Mouse (Mus musculus) A20 (cell line): ENCODE data around the gene Il2rg.

ENCODE experiments used
- DNase-seq: peaks from one replicate; pipeline ENCODE4 v3.0.0-alpha.2; 2011; ENCODE audit warnings: low read depth, low spot score

Gene Il2rg

DNA sequence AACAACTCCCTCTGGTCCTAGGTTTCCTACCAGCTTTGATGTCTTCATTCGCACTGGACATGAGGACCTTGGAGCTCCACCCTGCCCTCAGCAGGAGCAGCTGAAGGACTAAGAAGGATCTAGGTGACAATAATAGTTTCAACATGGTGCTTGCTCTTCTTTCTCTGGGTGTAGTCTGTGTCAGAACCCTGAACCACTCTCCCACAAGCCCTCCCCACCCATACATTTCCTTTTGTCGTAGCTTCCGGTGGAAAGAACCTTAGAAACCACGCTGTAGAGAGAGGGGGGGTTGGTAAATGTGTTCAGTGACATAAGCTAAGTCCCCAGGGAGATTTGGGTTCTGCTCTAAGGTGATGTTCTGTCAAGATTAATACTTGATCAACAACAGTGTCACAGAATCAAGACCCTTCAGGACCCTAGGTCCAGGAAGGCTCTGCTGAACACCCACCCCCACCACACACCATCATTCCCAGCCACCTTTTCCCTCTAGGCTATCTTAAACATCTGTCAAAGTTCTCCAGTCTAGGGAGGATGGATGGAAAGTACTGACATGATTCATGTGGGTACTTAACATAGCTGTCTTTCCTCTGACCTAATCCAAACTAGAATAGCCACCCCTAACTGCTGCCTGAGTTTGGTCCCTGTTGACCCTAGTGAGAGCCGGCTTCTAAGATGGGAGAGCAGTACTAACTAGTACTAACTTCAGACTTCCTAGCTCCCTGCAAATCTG is at the start of gene Il2rg:
Gene Il2rg (minus strand): TSS at position 231 of the 730 bp plus-strand sequence.
- DNase-seq = peak; percentile 14

DNA sequence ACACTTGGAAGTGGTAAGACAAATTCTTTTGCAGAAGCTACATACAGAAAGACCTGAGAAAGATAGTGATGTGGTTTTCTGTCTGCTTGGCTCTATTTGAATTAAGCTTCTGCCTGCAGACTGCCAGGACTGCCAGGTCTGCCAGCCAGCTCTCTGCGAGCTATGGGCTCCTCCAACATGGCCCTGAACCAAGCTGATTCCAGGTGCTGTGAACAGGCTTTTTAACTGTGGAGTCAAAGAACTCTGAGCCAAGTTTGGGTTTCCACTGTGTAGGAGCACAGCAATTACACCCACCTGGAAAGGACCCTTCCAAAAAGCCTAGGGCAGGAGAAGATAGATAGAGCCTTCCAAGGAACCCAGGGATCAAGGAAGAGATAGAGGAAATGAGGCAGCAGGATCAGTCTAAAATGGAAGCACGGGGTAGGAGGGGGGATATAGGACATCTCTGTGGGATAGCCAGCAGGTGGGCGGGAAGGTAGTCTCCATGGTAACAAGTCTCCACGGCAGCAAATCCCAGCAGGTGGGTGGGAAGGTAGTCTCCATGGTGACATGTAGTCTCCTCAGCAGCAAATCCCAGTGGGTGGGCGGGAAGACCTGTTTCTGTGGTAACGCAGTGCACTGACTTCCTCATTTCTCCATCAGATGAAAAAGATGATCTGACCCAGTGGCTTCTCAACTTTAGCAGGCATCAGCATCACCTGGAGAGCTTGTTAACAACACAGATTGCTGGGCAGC is 45.7 kb upstream of the Il2rg start:
- no peak for DNase-seq

DNA sequence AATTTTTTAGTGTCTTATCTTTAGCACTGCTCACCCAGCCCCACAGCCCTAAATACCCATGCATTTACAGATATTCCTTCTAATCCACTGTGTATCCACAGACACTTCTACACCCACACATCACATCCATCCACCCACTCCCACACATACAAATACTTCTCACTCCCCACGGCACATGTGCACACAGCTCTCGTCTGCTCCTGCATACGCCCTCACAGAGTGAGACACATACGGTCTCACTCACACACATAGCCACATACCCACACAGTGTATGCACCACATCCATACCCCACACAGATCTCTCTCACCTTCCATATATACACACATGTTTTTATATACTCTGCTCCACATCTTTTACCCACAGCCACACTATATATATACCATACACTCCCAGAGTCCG is 41.2 kb upstream of the Il2rg start:
- DNase-seq = no peak

- DNase-seq = no peak
Measured at GRCm38 (mm10) chrX:101304646-101305045, 36.6 kb upstream of the Il2rg start.

- DNase-seq = no peak
Measured at GRCm38 (mm10) chrX:101301654-101302053, 33.6 kb upstream of the Il2rg start.

DNA sequence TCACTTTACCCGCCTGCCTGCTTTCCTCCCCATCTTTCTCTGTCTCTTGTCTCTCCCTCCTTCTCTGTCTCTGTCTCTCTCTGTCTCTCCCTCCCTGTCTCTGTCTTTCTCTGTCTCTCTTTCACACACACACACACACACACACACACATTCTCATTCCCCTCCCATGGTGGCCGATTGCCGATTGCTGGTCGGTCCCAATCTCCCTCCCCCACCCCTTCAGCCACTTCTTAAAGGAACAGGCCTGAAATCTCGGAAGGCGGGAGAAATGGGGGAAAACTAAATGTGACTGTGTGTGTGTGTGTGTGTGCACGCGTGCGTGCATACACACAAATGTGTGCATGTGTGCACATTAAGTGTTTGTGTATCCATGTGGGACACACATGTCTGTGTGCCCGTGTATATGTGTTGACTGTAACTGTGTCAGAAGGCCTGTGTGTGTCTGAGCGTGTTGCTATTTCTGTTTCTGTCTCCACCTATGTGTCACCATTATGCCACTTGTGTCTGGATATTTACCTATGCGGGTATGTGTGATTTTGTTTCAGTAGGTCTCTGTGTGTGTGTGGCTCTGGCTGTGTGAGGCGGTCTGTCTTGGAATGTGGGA is 32.5 kb upstream of the Il2rg start:
- no peak for DNase-seq

DNA sequence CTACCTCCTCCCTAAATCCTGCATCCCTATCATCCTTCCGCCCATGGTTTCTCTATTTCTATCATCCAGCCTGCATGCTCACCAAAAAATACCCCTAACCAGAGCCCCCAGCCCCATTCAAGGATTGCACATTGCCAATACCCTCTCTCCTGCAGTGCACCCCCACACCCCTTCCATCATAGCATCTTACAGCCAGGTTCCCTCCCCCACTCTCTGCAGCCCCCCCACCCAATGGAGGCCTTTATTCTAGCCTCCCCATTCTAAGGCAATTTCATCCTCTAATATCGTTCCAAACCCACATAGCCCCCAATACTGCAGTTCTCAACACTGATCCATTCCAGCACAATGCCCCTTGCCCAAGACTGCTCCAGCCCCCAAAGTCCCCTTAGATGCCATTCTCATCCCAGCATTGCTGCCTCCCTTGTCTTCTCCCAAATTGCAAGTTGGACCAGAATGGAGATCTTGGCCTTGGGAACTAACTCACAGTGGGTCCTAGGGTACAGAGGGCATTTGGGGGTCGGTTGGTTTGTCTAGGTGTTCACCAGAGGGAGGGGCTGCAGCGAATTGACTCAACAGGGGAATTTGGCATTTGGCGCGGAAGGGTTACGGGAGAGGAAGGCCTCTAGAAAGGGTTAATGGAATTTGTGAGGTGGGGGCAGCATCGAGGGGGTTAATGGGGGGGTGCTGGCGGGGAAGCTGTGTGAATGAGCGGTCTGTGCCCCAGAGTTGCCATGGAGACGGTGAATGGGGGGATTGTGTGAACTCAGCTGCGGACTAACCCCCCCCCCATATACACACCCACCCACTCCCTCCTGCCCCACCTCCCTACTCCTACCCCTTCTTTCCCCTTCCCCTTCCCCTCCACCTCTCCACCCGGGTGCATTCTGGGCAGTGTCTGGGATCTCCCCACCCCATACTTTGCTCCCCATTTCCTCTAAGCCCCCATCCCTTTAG is 31.7 kb upstream of the Il2rg start:
- DNase-seq = no peak

GRCm38 (mm10) chrX:101299055-101299454 is 31.0 kb upstream of the Il2rg start, which contains the start of gene Nlgn3:
Gene Nlgn3, plus strand, starts transcription at chrX:101299168.
- no peak for DNase-seq

GRCm38 (mm10) chrX:101290111-101290510 is 22.1 kb upstream of the Il2rg start:
- no peak for DNase-seq

- DNase-seq = no peak
Measured at GRCm38 (mm10) chrX:101289037-101289436, 21.0 kb upstream of the Il2rg start.

DNA sequence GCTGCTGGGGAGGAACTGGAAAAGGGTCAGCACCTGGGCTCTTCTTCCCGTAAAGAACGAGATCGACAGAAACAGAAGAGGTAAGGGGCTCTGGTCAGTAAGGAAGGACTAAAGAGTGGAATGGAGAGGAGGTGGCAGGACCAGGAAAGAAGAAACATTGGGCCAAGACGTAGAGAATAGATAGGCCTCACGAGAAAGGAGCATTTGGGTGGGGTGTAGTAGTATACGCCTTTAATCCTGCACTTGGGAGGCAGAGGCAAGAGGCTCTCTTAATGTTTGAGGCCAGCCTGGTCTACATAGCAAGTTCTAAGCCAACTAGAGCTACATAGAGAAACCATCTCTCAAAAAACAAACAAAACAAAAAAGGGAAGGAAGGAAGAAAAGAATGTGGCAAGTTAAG is 20.4 kb upstream of the Il2rg start:
- DNase-seq = no peak

- no peak for DNase-seq
Measured at GRCm38 (mm10) chrX:101287543-101287942, 19.5 kb upstream of the Il2rg start.

- no peak for DNase-seq
Measured at GRCm38 (mm10) chrX:101285953-101286670, 18.1 kb upstream of the Il2rg start.

DNA sequence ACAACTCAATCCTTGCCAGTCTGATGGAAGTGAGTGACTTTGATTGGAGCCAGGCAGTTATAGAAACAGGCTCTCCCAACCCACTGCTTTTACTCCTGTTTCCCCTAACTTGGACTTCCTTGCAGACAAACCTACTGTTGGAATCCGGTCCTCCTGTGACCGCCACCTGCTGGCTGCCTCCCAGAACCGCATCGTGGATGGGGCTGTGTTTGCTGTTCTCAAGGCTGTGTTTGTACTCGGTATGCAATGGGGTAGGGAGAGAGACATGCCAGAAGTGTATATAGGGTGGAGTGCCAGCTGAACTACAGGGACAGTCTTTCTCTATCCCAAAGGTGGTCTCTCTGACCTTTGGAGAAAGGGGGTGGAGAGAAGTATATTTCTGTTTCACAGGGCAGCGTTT is 17.5 kb upstream of the Il2rg start:
- DNase-seq = peak; percentile 29

DNA sequence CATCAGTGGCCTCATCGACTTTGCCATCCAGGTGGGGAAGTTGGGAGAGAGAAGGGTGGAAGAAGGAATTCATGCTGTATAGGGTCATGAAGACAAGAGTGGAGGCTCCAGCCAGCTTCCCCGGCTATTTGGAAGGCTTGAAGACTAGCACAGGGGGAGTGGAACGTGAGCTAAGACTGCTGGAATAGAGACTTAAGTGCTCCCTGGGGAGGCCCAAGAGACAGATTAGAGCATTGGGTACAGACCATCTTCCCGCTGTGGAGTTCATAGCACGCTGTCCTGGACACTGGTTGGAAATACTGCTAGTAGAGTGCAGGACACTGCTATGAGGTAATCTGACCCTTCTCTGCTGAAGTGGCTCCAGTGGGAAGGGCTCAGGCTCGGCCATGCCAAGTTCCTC is 14.8 kb upstream of the Il2rg start:
- no peak for DNase-seq

DNA sequence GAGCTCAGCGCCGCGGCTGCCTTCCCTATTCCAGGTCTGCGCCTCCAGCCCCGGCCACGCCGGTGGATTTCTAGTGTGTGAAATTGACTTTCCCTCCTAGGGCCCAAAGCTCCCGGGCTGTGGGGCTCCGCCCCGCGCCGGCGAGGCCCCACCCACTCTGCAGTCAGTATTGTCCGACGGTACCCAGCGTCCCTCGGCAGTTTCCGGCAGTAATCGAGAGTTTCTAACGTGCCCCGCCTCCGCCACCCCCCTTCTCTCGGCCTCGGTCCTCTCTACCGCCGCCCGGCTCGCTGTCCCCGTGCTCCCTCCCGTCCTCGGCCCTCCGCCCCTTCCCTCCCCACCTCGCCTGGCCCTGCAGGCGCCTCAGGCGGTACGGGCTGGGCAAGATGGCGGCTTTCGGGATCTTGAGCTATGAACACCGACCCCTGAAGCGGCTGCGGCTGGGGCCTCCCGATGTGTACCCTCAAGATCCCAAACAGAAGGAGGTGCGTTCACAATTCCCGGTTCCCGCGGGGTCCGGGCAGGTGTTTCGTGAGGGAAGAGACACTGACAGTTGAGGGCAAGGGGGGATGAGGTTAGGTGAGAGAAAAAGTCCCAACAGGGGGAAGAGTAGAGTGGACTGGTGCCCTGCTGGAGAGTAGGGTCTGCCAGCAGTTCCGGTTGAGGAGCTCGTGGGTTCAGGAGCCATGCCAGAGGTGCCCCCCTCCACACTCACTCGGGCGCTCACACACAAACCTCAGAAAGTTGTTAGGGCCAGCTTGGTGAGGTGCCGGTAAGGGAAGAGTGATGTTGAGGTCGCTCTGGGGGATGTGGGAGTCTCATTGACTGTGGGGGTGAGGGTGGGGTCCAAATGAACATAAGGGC is 6.1 kb upstream of the Il2rg start, which contains the start of gene Med12:
Gene Med12 (plus strand): TSS at position 156 of the 864 bp plus-strand sequence.
- DNase-seq = peak; percentile 89

- no peak for DNase-seq
Measured at GRCm38 (mm10) chrX:101273410-101273809, 5.4 kb upstream of the Il2rg start.

DNA sequence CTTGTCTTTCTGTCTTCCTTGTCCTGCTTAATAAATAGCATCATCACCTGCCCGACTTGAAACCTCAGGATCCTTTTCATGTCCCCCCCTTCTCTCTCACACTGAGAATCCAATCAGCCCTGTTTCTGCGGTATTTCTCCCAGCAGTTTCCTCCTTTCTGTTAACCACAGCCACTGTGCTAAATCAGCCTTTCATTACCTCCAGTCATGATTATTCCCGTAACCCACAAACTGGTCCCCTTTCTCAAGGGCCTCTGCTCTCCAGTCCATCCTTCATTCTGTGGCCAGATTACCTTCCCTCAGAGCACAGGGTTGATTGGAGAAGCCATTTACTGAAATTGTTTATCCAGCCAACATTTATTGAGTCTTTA is 685 bp upstream of the Il2rg start, which contains the start of gene Gm20489:
Gene Gm20489 (minus strand): TSS at position 269 of the 370 bp plus-strand sequence.
- DNase-seq = no peak

GRCm38 (mm10) chrX:101266631-101267030 is 1.4 kb downstream of the Il2rg start:
- DNase-seq = no peak

- no peak for DNase-seq
Measured at GRCm38 (mm10) chrX:101263892-101264291, 4.2 kb downstream of the Il2rg start, which contains the start of gene Gm614. Gene Gm614, minus strand, starts transcription at chrX:101263992.
